Mouse (Mus musculus) MEL (cell line): ENCODE measurements around the gene Zfp653. TPM values are rescaled to one million over a fixed set of nuclear protein-coding genes. Genes with fewer than 3 reads are reported as not detected.

ENCODE experiments used
- DNase-seq: peaks from one replicate; pipeline ENCODE4 v3.0.0; 2011; ENCODE audit warnings: low read depth, low spot score
- H3K27ac ChIP-seq: 2 replicates; pipeline ENCODE4 v1.5.1; 2012; ENCODE audit warnings: low read depth, mild to moderate bottlenecking, control low read depth, low read length, moderate library complexity; ENCODE audit not compliant: control insufficient read depth
- H3K27me3 ChIP-seq, 2 experiments: fragments of 150-350 bp in 1 of 2; sonication (generic) in 1 of 2; 2 replicates each; pipeline ENCODE4 v1.6.1; 2012; ENCODE audit warnings: low read length in 2 of 2, mild to moderate bottlenecking in 2 of 2, improper control_type of control experiment in 1 of 2, moderate library complexity in 1 of 2; ENCODE audit not compliant: insufficient read depth in 2 of 2, control insufficient read depth in 1 of 2
- H3K36me3 ChIP-seq, 2 experiments: 2 replicates each; pipeline ENCODE4 v1.6.1; 2012 to 2014; ENCODE audit warnings: low read length in 2 of 2, improper control_type of control experiment in 1 of 2, inconsistent platforms in 1 of 2, mild to moderate bottlenecking in 1 of 2; ENCODE audit not compliant: insufficient read depth in 2 of 2, control insufficient read depth in 1 of 2
- H3K4me1 ChIP-seq, 2 experiments: fragments of 150-350 bp in 1 of 2; sonication (generic) in 1 of 2; 2 replicates each; pipeline ENCODE4 v1.6.1; 2012; ENCODE audit warnings: low read length in 2 of 2, improper control_type of control experiment in 1 of 2, mild to moderate bottlenecking in 1 of 2; ENCODE audit not compliant: insufficient read depth in 2 of 2, control insufficient read depth in 1 of 2
- H3K4me3 ChIP-seq, 2 experiments: fragments of 150-350 bp in 1 of 2; sonication (generic) in 1 of 2; 2 replicates each; pipeline ENCODE4 v1.5.1; 2012; ENCODE audit warnings: low read depth in 2 of 2, low read length in 2 of 2, mild to moderate bottlenecking in 2 of 2, moderate library complexity in 2 of 2, control low read depth in 1 of 2, improper control_type of control experiment in 1 of 2; ENCODE audit not compliant: control insufficient read depth in 1 of 2, insufficient read depth in 1 of 2
- H3K79me2 ChIP-seq: 2 replicates; pipeline ENCODE4 v1.6.1; 2012; ENCODE audit warnings: mild to moderate bottlenecking, low read length, moderate library complexity; ENCODE audit not compliant: control insufficient read depth, poor library complexity, insufficient read depth
- H3K9ac ChIP-seq: 2 replicates; pipeline ENCODE4 v1.6.1; 2012; ENCODE audit warnings: low read depth, mild to moderate bottlenecking, control low read depth, low read length, moderate library complexity; ENCODE audit not compliant: control insufficient read depth, poor library complexity, severe bottlenecking
- H3K9me3 ChIP-seq: fragments of 150-350 bp; sonication (generic); replicated peaks from 2 replicates; pipeline ENCODE4 v1.6.1; 2012; ENCODE audit warnings: mild to moderate bottlenecking, low read length, improper control_type of control experiment, moderate library complexity; ENCODE audit not compliant: insufficient read depth
- ELF1 ChIP-seq: IDR thresholded peaks from 2 replicates; pipeline ENCODE4 v1.6.1; 2014; ENCODE audit warnings: low read depth, mild to moderate bottlenecking, inconsistent platforms, low read length, improper control_type of control experiment, moderate library complexity
- ETS1 ChIP-seq: IDR thresholded peaks from 2 replicates; pipeline ENCODE4 v1.6.1; 2012; ENCODE audit warnings: low read depth, mild to moderate bottlenecking, inconsistent platforms, low read length, improper control_type of control experiment, moderate library complexity
- JUND ChIP-seq: IDR thresholded peaks from 2 replicates; pipeline ENCODE4 v1.6.1; 2011; ENCODE audit warnings: low read depth, mild to moderate bottlenecking, improper control_type of control experiment, low read length
- MAFK ChIP-seq: IDR thresholded peaks from 2 replicates; pipeline ENCODE4 v1.6.1; 2011; ENCODE audit warnings: low read depth, mild to moderate bottlenecking, low read length, improper control_type of control experiment, borderline replicate concordance
- MAX ChIP-seq: IDR thresholded peaks from 2 replicates; pipeline ENCODE4 v1.6.1; 2011; ENCODE audit warnings: low read length, improper control_type of control experiment
- MAZ ChIP-seq: IDR thresholded peaks from 2 replicates; pipeline ENCODE4 v1.6.1; 2012; ENCODE audit warnings: low read depth, mild to moderate bottlenecking, inconsistent platforms, low read length, improper control_type of control experiment
- MEF2A ChIP-seq: IDR thresholded peaks from 2 replicates; pipeline ENCODE4 v1.6.1; 2014; ENCODE audit warnings: low read depth, mild to moderate bottlenecking, inconsistent platforms, low read length, improper control_type of control experiment; ENCODE audit not compliant: poor library complexity, insufficient replicate concordance, severe bottlenecking; ENCODE audit errors: extremely low read depth
- MXI1 ChIP-seq: IDR thresholded peaks from 2 replicates; pipeline ENCODE4 v1.6.1; 2011; ENCODE audit warnings: mild to moderate bottlenecking, low read depth, low read length, improper control_type of control experiment
- MYB ChIP-seq: IDR thresholded peaks from 2 replicates; pipeline ENCODE4 v1.6.1; 2011; ENCODE audit warnings: mild to moderate bottlenecking, low read depth, low read length, improper control_type of control experiment
- NRF1 ChIP-seq: IDR thresholded peaks from 2 replicates; pipeline ENCODE4 v1.6.1; 2014; ENCODE audit warnings: low read depth, mild to moderate bottlenecking, inconsistent platforms, low read length, improper control_type of control experiment, moderate library complexity; ENCODE audit not compliant: poor library complexity, insufficient read depth, severe bottlenecking
- POLR2A ChIP-seq, 2 experiments: IDR thresholded peaks; 2 replicates each; pipeline ENCODE4 v1.6.1; 2011 to 2012; ENCODE audit warnings: low read length in 2 of 2, mild to moderate bottlenecking in 2 of 2, control low read depth in 1 of 2, improper control_type of control experiment in 1 of 2, low read depth in 1 of 2, moderate library complexity in 1 of 2; ENCODE audit not compliant: control insufficient read depth in 1 of 2, insufficient read depth in 1 of 2, poor library complexity in 1 of 2
- POLR2AphosphoS2 ChIP-seq: IDR thresholded peaks from 2 replicates; pipeline ENCODE4 v1.6.1; 2011; ENCODE audit warnings: low read length, improper control_type of control experiment
- RCOR1 ChIP-seq: IDR thresholded peaks from 2 replicates; pipeline ENCODE4 v1.6.1; 2012; ENCODE audit warnings: low read depth, mild to moderate bottlenecking, inconsistent platforms, low read length, improper control_type of control experiment
- TAL1 ChIP-seq: IDR thresholded peaks from 2 replicates; pipeline ENCODE4 v1.6.1; 2012; ENCODE audit warnings: mild to moderate bottlenecking, inconsistent platforms, low read length, moderate library complexity, mixed read lengths
- TBP ChIP-seq: IDR thresholded peaks from 2 replicates; pipeline ENCODE4 v1.8.0; 2011; ENCODE audit warnings: low read depth, low read length, improper control_type of control experiment
- USF1 ChIP-seq: IDR thresholded peaks from 2 replicates; pipeline ENCODE4 v1.6.1; 2014; ENCODE audit warnings: low read depth, mild to moderate bottlenecking, inconsistent platforms, low read length, improper control_type of control experiment, moderate library complexity
- ZKSCAN1 ChIP-seq: IDR thresholded peaks from 2 replicates; pipeline ENCODE4 v1.6.1; 2012; ENCODE audit warnings: low read depth, mild to moderate bottlenecking, inconsistent platforms, low read length, improper control_type of control experiment, moderate library complexity
- ZNF384 ChIP-seq: IDR thresholded peaks from 2 replicates; pipeline ENCODE4 v1.6.1; 2012; ENCODE audit warnings: low read depth, mild to moderate bottlenecking, inconsistent platforms, low read length, improper control_type of control experiment
- polyA plus RNA-seq, 2 experiments: library from polyadenylated mRNA; stranded (reverse) in 1 of 2; unstranded in 1 of 2; fragments of >175 nt in 1 of 2; fragments of >200 nt in 1 of 2; gene quantifications; 2 replicates each; pipeline versions ENCODE4 v1.2.1 to v1.2.4; 2012; ENCODE audit warnings: low replicate concordance in 2 of 2, low read depth in 1 of 2; ENCODE audit not compliant: insufficient read length in 2 of 2, insufficient read depth in 1 of 2, missing spikeins in 1 of 2
- total RNA-seq: library from RNA; depleted of rRNA; stranded (reverse); fragments of 300-350 nt; gene quantifications from 2 replicates; pipeline ENCODE4 v1.2.3, GENCODE M21; 2012

Zfp653 gene
- total and polyA plus RNA-seq, 3 experiments, result 19.2 to 40.4 TPM; not detected in 1

GRCm38 (mm10) chr9:22049315-22049714 lies 21.9 kb downstream of the Zfp653 start:
- Histone ChIP-seq H3K9ac (no peak overlapping the region), H3K4me1 (no peaks in the 10 kb centered on the region)
- TF ChIP-seq POLR2A (IDR thresholded peaks at IDR 0.05; ENCODE audit: control insufficient read depth in 1 of 2, insufficient read depth in 1 of 2, low read depth in 1 of 2, low read length in 2 of 2, poor library complexity in 1 of 2), result 0 out of 4 replicates have a peak, but pooled peaks of 1 of the 2 experiments have one; percentile 24
- TF ChIP-seq ZKSCAN1, result no peak
- TF ChIP-seq, all 39 proteins: peak for 1
- Histone ChIP-seq H3K79me2 (no peaks in the 10 kb centered on the region), H3K27ac (no peak overlapping the region), H3K36me3 (no peaks in the 10 kb centered on the region), H3K27me3 (no peaks in the 10 kb centered on the region), H3K4me3 (no peak overlapping the region), H3K9me3 (no peaks in the 10 kb centered on the region)
- DNase-seq, result no peak

GRCm38 (mm10) chr9:22047329-22047728 lies 23.8 kb downstream of the Zfp653 start:
- TF ChIP-seq MEF2A (no peak), ETS1 (no peak), MAFK (no peak), TBP (no peak), TAL1 (no peak), POLR2AphosphoS2 (no peak), MXI1 (no peak), MAZ (no peak), NRF1 (no peak), USF1 (no peak), ZNF384 (no peak), ELF1 (no peak), MAX (no peak), MYB (no peak), ZKSCAN1 (no peak), POLR2A (IDR thresholded peaks at IDR 0.05; ENCODE audit: control insufficient read depth in 1 of 2, insufficient read depth in 1 of 2, low read depth in 1 of 2, low read length in 2 of 2, poor library complexity in 1 of 2) (no peak), RCOR1 (no peak), JUND (no peak)
- Histone ChIP-seq H3K36me3 (no peaks in the 10 kb centered on the region), H3K4me1 (no peaks in the 10 kb centered on the region), H3K4me3 (no peak overlapping the region), H3K27me3 (peaks cover 0 to 1% of the 10 kb centered on the region in 2 experiments; a peak in 2 of 4 replicates), H3K27ac (no peak overlapping the region), H3K9ac (no peak overlapping the region), H3K79me2 (no peaks in the 10 kb centered on the region), H3K9me3 (no peaks in the 10 kb centered on the region)
- DNase-seq, result no peak
